Mouse (Mus musculus) intestine, embryonic 16.5 days (tissue): ENCODE data around the gene Cyth3. TPM values are rescaled to one million over a fixed set of nuclear protein-coding genes. Genes with fewer than 3 reads are reported as not detected.

Experiments
- ATAC-seq: fragments of 200-750 bp; cut with Nextera tagmentation; 2 replicates; pipeline ENCODE4 v1.8.0; 2017; ENCODE audit warnings: moderate TSS enrichment, moderate library complexity
- H3K27ac ChIP-seq: fragments of 300-500 bp; sonication (generic); 2 replicates; pipeline ENCODE4 v1.5.1; 2014; ENCODE audit warnings: mild to moderate bottlenecking, low read length
- H3K27me3 ChIP-seq: fragments of 300-500 bp; sonication (generic); replicated peaks from 2 replicates; pipeline ENCODE4 v1.6.1; 2014; ENCODE audit warnings: low read length, control low read depth, mixed read lengths; ENCODE audit not compliant: control insufficient read depth, insufficient read depth
- H3K36me3 ChIP-seq: fragments of 300-500 bp; sonication (generic); 2 replicates; pipeline ENCODE4 v1.6.1; 2014; ENCODE audit warnings: low read length, control low read depth; ENCODE audit not compliant: control insufficient read depth, insufficient read depth
- H3K4me1 ChIP-seq: fragments of 300-500 bp; sonication (generic); 2 replicates; pipeline ENCODE4 v1.6.1; 2014; ENCODE audit warnings: low read length, control low read depth, mixed read lengths; ENCODE audit not compliant: control insufficient read depth, insufficient read depth
- H3K4me2 ChIP-seq: fragments of 300-500 bp; sonication (generic); 2 replicates; pipeline ENCODE4 v1.6.1; 2014; ENCODE audit warnings: low read depth, low read length, control low read depth
- H3K4me3 ChIP-seq: fragments of 300-500 bp; sonication (generic); 2 replicates; pipeline ENCODE4 v1.5.1; 2014; ENCODE audit warnings: mild to moderate bottlenecking, low read length
- H3K9ac ChIP-seq: fragments of 300-500 bp; sonication (generic); 2 replicates; pipeline ENCODE4 v1.6.1; 2014; ENCODE audit warnings: low read depth, low read length
- H3K9me3 ChIP-seq: fragments of 300-500 bp; sonication (generic); 2 replicates; pipeline ENCODE4 v1.6.1; 2016; ENCODE audit warnings: low read length, control low read depth; ENCODE audit not compliant: control insufficient read depth
- WGBS: fragments of 180-500 bp; shearing (Covaris S2); extraction: QIAGEN DNeasy Blood & Tissue Kit; methylation state at CpG from one replicate; pipeline ENCODE4 v1.1.7; 2014; 5-methylcytosine and 5-hydroxymethylcytosine counted together
- polyA plus RNA-seq: library from polyadenylated mRNA; unstranded; fragments of >200 nt; fragmentation: Nextera tagmentation; extraction: Ambion mirVana; gene quantifications from 2 replicates; pipeline ENCODE4 v1.2.1, GENCODE M21; 2015

The Cyth3 gene
- polyA plus RNA-seq, 1 experiment from 2014 or later, result 42.5 TPM

GRCm38 (mm10) chr5:143731483-143732112 is 109.4 kb downstream of the Cyth3 start:
- WGBS, result under 1% methylated on average over 37 of the region's 82 CpGs
- Histone ChIP-seq H3K9me3 (no peaks in the 10 kb centered on the region), H3K9ac (peak overlapping the region; percentile 96), H3K27ac (peak overlapping the region; percentile 92), H3K4me1 (peaks cover 8% of the 10 kb centered on the region), H3K36me3 (no peaks in the 10 kb centered on the region), H3K4me3 (peak overlapping the region; percentile 93), H3K4me2 (peak overlapping the region; percentile 73), H3K27me3 (no peaks in the 10 kb centered on the region)
- peak; percentile 39 for ATAC-seq

GRCm38 (mm10) chr5:143732180-143732891 is 110.1 kb downstream of the Cyth3 start, which contains the start of gene Usp42:
Usp42 (minus strand) TSS chr5:143732280.
- Histone ChIP-seq H3K4me2 (peak within 1 kb of the TSS; percentile 75), H3K4me1 (peaks cover 8% of the 10 kb centered on the region), H3K27ac (peak within 1 kb of the TSS; percentile 92), H3K9me3 (no peaks in the 10 kb centered on the region), H3K27me3 (no peaks in the 10 kb centered on the region), H3K4me3 (peak within 1 kb of the TSS; percentile 93), H3K36me3 (no peaks in the 10 kb centered on the region), H3K9ac (peak within 1 kb of the TSS; percentile 96)
- under 1% methylated on average over 76 of the region's 82 CpGs for WGBS
- peak; percentile 98 for ATAC-seq

- peak; percentile 84 for ATAC-seq
- Histone ChIP-seq H3K36me3 (no peaks in the 10 kb centered on the region), H3K27me3 (no peaks in the 10 kb centered on the region), H3K4me3 (no peak overlapping the region), H3K9ac (no peak overlapping the region), H3K4me1 (0 out of 2 replicates have a peak, but pooled peaks cover 6% of the 10 kb centered on the region), H3K4me2 (no peak overlapping the region), H3K27ac (peak overlapping the region; percentile 7; the same call in 1 of the 2 replicates), H3K9me3 (no peaks in the 10 kb centered on the region)
- WGBS, result 40% methylated on average over 2 of the region's 2 CpGs
These were observed 127.5 kb downstream of the Cyth3 start for GRCm38 (mm10) chr5:143749630-143750208.

GRCm38 (mm10) chr5:143755529-143756141 is 133.4 kb downstream of the Cyth3 start:
- no peak overlapping the region for H3K27ac ChIP-seq
- no peaks in the 10 kb centered on the region for H3K36me3 ChIP-seq
- no peak overlapping the region for H3K4me2 ChIP-seq
- ATAC-seq, result no peak
- no peaks in the 10 kb centered on the region for H3K27me3 ChIP-seq
- WGBS, result 92% methylated on average over 9 of the region's 9 CpGs
- H3K4me3 ChIP-seq, result no peak overlapping the region
- peaks cover 4% of the 10 kb centered on the region; the same call in 1 of the 2 replicates for H3K4me1 ChIP-seq
- no peaks in the 10 kb centered on the region for H3K9me3 ChIP-seq
- no peak overlapping the region for H3K9ac ChIP-seq

GRCm38 (mm10) chr5:143757755-143758443 is 135.7 kb downstream of the Cyth3 start:
- Histone ChIP-seq H3K27ac (no peak overlapping the region), H3K4me1 (peaks cover 4% of the 10 kb centered on the region; the same call in 1 of the 2 replicates), H3K27me3 (no peaks in the 10 kb centered on the region), H3K36me3 (no peaks in the 10 kb centered on the region), H3K4me3 (peak overlapping the region; percentile 50), H3K4me2 (peak overlapping the region; percentile 65), H3K9me3 (no peaks in the 10 kb centered on the region), H3K9ac (peak overlapping the region; percentile 61)
- ATAC-seq, result peak; percentile 97
- WGBS, result 19% methylated on average over 28 of the region's 28 CpGs

GRCm38 (mm10) chr5:143759554-143759953 is 137.3 kb downstream of the Cyth3 start:
- H3K9ac ChIP-seq, result no peak overlapping the region
- H3K27me3 ChIP-seq, result no peaks in the 10 kb centered on the region
- peaks cover 4% of the 10 kb centered on the region; the same call in 1 of the 2 replicates for H3K4me1 ChIP-seq
- H3K9me3 ChIP-seq, result no peaks in the 10 kb centered on the region
- no peak overlapping the region for H3K27ac ChIP-seq
- 0 out of 2 replicates have a peak, but pooled peaks cover 3% of the 10 kb centered on the region for H3K36me3 ChIP-seq
- H3K4me2 ChIP-seq, result no peak overlapping the region
- ATAC-seq, result no peak
- 85% methylated on average over 8 of the region's 8 CpGs for WGBS
- H3K4me3 ChIP-seq, result no peak overlapping the region

Other genes starting within 250 kb of the Cyth3 start
- 345 and 360 TPM in 2 replicates for gene Kdelr2, start 218.6 kb upstream of the Cyth3 start, polyA plus RNA-seq
- gene Daglb, start 157.9 kb upstream of the Cyth3 start, polyA plus RNA-seq, result 16.2 and 18.5 TPM in 2 replicates
- 52.6 and 307 TPM in 2 replicates for gene Rac1, start 94.4 kb upstream of the Cyth3 start, polyA plus RNA-seq
- 9.9 and 10.5 TPM in 2 replicates for gene Usp42, start 109.8 kb downstream of the Cyth3 start, polyA plus RNA-seq
- 32.2 and 32.5 TPM in 2 replicates for gene Eif2ak1, start 195.3 kb downstream of the Cyth3 start, polyA plus RNA-seq